Mouse (Mus musculus): ENCODE results near the gene Tnni1. TPM values are rescaled to one million over a fixed set of nuclear protein-coding genes. Genes with fewer than 3 reads are reported as not detected.

The Tnni1 gene
- polyA plus RNA-seq, 1 experiment = 1.0 TPM

DNA sequence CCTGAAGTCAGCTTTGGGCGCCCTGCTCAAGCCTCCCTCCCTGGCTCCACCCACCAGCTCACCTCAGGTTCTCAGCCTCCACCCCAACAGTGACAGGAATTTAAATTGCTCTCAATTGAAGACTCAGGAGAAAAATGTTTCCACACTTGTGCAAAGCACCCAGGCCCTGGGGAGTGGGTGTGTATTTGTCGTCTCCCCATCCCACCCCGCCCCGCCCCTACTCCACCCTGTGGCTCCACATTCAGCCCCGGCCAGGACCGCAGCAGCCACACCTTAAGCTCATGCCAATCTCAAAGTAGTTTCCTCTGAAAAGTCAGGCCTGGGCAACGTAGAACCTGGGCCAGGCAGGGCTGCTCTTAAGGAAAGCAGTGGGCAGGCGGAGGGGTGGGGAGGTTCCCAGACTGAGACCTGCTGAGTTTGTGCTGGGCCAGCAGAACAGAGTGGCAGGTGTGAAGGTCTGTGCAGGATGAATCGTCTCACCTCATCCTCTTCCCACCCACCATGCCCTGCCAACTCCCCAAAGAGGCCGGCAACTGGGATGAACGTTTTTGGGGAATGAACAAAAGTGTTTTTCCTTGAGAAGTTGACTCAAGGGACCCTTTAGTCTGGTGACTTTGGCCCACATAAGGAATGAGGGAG lies 78.0 kb downstream of the Tnni1 start:
- Histone ChIP-seq H3K4me3 (ENCODE audit: low read depth, low read length) (no peak overlapping the region), H3K9ac (ENCODE audit: low read depth, poor library complexity, severe bottlenecking) (no peak overlapping the region), H3K36me3 (ENCODE audit: control insufficient read depth, insufficient read depth, low read length, poor library complexity, severe bottlenecking) (no peaks in the 10 kb centered on the region), H3K4me1 (ENCODE audit: control insufficient read depth, insufficient read depth, low read length) (no peaks in the 10 kb centered on the region), H3K9me3 (replicated peaks; ENCODE audit: control insufficient read depth, insufficient read depth, low read length, poor library complexity, severe bottlenecking) (no peaks in the 10 kb centered on the region), H3K27ac (ENCODE audit: insufficient read depth, low read length) (no peak overlapping the region), H3K27me3 (ENCODE audit: control insufficient read depth, insufficient read depth, low read length, poor library complexity, severe bottlenecking) (no peaks in the 10 kb centered on the region)
- TF ChIP-seq EP300 (IDR thresholded peaks at IDR 0.05; ENCODE audit: insufficient read depth, low read depth, low read length) (0 out of 2 replicates have a peak, but pooled peaks have one; percentile 12), POLR2A (IDR thresholded peaks at IDR 0.05; ENCODE audit: insufficient read depth, low read length) (no peak)

GRCm38 (mm10) chr1:135858533-135858932 lies 79.3 kb downstream of the Tnni1 start:
- Histone ChIP-seq H3K9me3 (replicated peaks; ENCODE audit: control insufficient read depth, insufficient read depth, low read length, poor library complexity, severe bottlenecking) (no peaks in the 10 kb centered on the region), H3K9ac (ENCODE audit: low read depth, poor library complexity, severe bottlenecking) (no peak overlapping the region), H3K27me3 (ENCODE audit: control insufficient read depth, insufficient read depth, low read length, poor library complexity, severe bottlenecking) (no peaks in the 10 kb centered on the region), H3K4me1 (ENCODE audit: control insufficient read depth, insufficient read depth, low read length) (no peaks in the 10 kb centered on the region), H3K27ac (ENCODE audit: insufficient read depth, low read length) (no peak overlapping the region), H3K36me3 (ENCODE audit: control insufficient read depth, insufficient read depth, low read length, poor library complexity, severe bottlenecking) (no peaks in the 10 kb centered on the region), H3K4me3 (ENCODE audit: low read depth, low read length) (no peak overlapping the region)
- TF ChIP-seq CTCF (IDR thresholded peaks at IDR 0.05; ENCODE audit: low read depth, low read length) = no peak
- no peak for TF ChIP-seq POLR2A (IDR thresholded peaks at IDR 0.05; ENCODE audit: insufficient read depth, low read length)
- no peak for TF ChIP-seq EP300 (IDR thresholded peaks at IDR 0.05; ENCODE audit: insufficient read depth, low read depth, low read length)

Other genes with a start within 250 kb of the Tnni1 start
- gene Nav1, start 172.1 kb upstream of the Tnni1 start, polyA plus RNA-seq (2011; ENCODE audit: insufficient read depth, insufficient read length, low read depth, missing spikeins) = 31.7 and 34.2 TPM in 2 replicates
- 178 and 190 TPM in 2 replicates for gene Csrp1, start 59.4 kb upstream of the Tnni1 start, polyA plus RNA-seq (2011; ENCODE audit: insufficient read depth, insufficient read length, low read depth, missing spikeins)
- gene Phlda3, start 13.3 kb upstream of the Tnni1 start, polyA plus RNA-seq (2011; ENCODE audit: insufficient read depth, insufficient read length, low read depth, missing spikeins) = 88.1 and 98.9 TPM in 2 replicates
- 20.5 and 25.1 TPM in 2 replicates for gene Lad1, start 39.2 kb downstream of the Tnni1 start, polyA plus RNA-seq (2011; ENCODE audit: insufficient read depth, insufficient read length, low read depth, missing spikeins)
- 1.2 and 1.6 TPM in 2 replicates for gene Tnnt2, start 56.9 kb downstream of the Tnni1 start, polyA plus RNA-seq (2011; ENCODE audit: insufficient read depth, insufficient read length, low read depth, missing spikeins)
- not detected in 2 replicates for gene Pkp1, start 139.8 kb downstream of the Tnni1 start, polyA plus RNA-seq (2011; ENCODE audit: insufficient read depth, insufficient read length, low read depth, missing spikeins)
- not detected in 2 replicates for gene Igfn1, start 226.9 kb downstream of the Tnni1 start, polyA plus RNA-seq (2011; ENCODE audit: insufficient read depth, insufficient read length, low read depth, missing spikeins)
- gene Tmem9, start 228.7 kb downstream of the Tnni1 start, polyA plus RNA-seq (2011; ENCODE audit: insufficient read depth, insufficient read length, low read depth, missing spikeins) = 61.1 and 62.1 TPM in 2 replicates